Mouse (Mus musculus) regulatory T cell (primary cell): ENCODE measurements at regions not wholly inside any gene's neighbourhood (a gene's known extent, or its start where the extent isn't known, plus 50 kb on each side); places are given as distances from the start of the nearest gene placed in this dataset.

Experiments
- in situ Hi-C: fragments of 300-600 bp; cut with MboI, MseI; formaldehyde crosslinking; loops from one replicate; pipeline ENCODE4 v1.15.1; 2025; ENCODE audit warnings: high pct_unique_total_duplicates

DNA sequence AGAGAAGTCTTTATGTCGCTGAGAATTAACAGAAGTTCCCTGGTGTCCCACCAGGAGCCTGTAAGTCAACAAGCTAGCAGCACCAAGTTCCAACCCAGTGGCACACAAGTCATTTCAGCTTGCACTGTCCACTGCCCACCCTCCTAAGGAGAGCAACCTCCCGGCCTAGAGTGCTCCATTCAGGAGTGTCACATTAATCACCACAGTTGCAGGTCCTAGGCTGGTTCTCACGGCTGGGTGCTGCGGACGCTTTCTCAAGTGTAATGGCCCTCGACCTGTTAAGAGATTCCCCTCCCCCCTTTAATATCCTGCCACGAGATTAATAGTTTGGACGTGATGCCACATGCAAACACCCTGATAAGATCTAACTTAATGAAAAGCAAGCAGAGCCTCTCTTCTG lies 288.2 kb upstream of the Usp25 start:
- in situ Hi-C loops: no loop called here

DNA sequence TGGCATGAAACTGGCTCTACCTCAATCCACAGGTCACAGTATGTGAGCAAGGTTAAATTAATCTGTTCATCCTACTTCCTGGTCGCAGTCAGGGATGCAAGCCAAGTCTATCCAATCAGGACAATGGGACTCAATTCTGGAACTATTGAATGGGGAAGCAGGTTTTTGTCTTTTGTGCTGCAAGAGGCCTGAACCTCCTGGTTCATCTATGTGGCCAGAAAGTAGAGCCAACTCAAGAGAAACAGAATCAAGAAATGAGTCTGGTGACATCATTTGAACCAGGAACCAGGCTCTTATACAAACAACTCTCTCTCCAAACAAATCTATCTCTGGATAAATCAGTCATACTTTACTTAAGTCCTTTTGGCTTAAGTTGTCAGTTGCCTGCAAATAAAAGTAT lies 294.7 kb upstream of the Usp25 start:
- in situ Hi-C loops: no loop called here

DNA sequence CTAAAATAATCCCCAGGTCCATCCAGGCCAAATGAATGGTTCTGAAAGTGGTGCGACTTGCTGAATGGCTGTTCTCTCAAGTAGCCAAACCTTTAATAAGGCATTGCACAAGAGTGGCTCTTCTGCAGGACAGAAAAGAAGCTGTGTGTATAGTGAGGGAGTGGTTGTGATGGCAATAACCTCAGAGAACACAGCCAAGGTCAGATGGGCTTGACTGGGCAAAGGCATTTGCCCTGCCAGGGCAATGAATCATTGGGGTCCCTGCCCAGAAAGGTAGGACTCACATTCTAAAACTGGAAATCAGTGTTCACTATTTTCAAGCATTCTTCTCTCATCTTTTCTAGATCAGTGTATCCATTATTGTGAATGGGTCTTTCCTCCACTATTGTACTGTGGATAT lies 295.4 kb upstream of the Usp25 start:
- in situ Hi-C loops: no loop called here

- in situ Hi-C loops: no loop called here
Measured at GRCm38 (mm10) chr16:76694913-76695312, 318.6 kb upstream of the Usp25 start.

GRCm38 (mm10) chr16:76687735-76688447 lies 314.3 kb upstream of the Nrip1 start:
- in situ Hi-C loops: no loop called here

GRCm38 (mm10) chr16:76685562-76685961 lies 311.9 kb upstream of the Nrip1 start:
- in situ Hi-C loops: no loop called here

DNA sequence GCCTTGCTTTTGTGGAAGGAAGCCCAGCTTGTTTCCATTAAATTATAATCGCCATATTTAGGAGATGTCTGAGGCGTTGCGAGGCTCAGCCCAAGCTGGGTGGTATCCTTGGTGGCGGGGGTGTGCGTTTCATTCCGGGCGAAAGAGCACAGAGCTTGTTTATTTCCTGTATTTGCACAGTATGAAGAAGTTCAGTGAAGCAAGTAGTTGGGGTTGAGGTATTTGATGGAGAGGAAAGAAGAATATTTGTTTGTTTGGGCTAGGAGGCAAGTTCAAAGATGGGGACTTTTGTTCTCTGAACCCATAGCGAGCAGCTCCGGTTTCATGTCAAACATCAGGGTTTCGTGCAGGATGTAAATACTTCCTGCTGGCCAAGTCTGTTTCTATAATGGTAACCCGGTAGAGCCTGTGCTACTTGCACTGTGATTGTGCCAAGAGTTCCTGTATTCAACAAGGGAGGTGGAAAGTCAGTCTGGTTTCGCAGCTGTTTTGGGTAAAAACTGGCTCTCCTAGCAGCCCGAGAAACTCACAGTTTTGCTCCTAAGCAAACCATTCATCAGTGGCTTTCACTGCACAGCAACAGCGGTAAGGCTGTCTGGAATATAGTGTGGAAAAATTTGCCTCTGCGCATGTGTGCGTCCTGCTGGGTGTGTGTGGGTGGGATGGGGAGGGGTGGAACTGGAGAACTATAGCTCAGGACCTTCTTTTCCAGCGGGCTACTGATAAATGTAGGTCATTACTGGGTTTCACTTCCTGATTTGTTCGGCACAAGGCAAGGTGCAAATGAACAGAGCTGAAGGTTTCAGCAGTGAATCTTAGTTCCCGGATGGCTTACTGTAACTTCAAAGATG lies 306.7 kb upstream of the Nrip1 start:
- in situ Hi-C loops: no loop called here

GRCm38 (mm10) chr16:76678885-76679284 lies 305.3 kb upstream of the Nrip1 start:
- in situ Hi-C loops: loop anchor here (5.0 kb wide), 1 partner anchor 78 kb away; no protein-coding TSS in a partner anchor

GRCm38 (mm10) chr16:76669795-76670194 lies 296.2 kb upstream of the Nrip1 start:
- in situ Hi-C loops: no loop called here

DNA sequence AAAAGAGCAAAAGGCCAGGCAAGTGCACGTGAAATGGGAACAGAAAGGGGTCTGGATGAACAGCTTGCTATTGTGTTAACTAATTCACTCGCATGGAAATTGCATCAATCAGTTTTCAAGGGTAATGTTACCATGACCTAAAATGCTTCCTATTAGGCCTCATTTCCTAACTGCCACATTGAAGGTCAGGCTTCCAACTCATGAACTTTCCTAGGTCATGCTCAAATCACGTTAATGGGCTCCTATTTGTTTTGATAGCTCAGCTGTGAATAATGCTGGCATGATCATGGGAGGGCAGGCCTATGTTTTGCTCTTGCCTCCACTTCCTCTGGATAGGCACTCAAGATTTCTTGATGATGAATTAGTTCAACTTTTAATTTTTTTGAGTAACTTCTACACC lies 293.4 kb upstream of the Nrip1 start:
- in situ Hi-C loops: no loop called here

- in situ Hi-C loops: no loop called here
Measured at GRCm38 (mm10) chr16:76655106-76655505, 281.5 kb upstream of the Nrip1 start.

GRCm38 (mm10) chr16:76644281-76644680 lies 270.7 kb upstream of the Nrip1 start:
- in situ Hi-C loops: no loop called here

DNA sequence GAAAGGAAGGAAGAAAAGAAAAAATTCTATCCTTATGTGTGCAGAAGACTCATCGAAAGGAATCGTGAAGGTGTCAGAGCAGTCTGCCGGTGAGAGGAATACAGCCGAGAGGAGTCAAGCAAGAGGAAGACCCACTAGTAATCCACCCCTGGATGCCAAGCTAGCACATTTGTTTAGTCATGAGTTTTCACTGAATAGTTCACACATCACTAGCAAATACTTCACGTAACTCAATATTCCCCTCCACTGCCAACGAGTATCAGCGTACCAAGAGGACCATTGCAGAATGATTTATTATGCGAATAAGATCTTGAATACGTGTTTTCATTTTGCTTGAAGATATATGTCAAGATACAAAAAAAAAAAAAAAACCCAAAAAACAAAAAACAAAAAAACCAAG lies 270.2 kb upstream of the Nrip1 start:
- in situ Hi-C loops: no loop called here

GRCm38 (mm10) chr16:76635169-76635568 lies 261.5 kb upstream of the Nrip1 start:
- in situ Hi-C loops: no loop called here

- in situ Hi-C loops: no loop called here
Measured at GRCm38 (mm10) chr16:76634196-76634698, 260.6 kb upstream of the Nrip1 start.

GRCm38 (mm10) chr16:76626142-76626541 lies 252.5 kb upstream of the Nrip1 start:
- in situ Hi-C loops: no loop called here

DNA sequence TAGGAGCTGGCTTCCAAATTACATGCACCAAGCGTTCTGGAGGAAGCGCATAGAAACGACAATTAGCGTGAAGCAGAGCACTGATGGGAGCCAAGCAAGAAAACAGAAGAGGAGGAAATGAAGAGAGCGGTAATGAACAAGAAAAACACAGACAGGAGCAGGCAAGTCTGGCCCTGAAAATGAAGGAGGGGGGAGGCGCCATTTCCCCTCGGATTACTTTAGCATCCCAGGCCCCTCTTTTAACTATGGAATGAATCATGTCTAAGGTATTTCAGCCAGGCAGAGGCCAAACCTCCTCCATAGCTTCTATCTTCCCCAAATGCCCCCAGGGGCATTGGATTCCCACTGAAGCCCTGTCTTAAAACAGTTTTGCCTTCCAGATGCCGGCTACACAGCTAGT lies 248.1 kb upstream of the Nrip1 start:
- in situ Hi-C loops: no loop called here

DNA sequence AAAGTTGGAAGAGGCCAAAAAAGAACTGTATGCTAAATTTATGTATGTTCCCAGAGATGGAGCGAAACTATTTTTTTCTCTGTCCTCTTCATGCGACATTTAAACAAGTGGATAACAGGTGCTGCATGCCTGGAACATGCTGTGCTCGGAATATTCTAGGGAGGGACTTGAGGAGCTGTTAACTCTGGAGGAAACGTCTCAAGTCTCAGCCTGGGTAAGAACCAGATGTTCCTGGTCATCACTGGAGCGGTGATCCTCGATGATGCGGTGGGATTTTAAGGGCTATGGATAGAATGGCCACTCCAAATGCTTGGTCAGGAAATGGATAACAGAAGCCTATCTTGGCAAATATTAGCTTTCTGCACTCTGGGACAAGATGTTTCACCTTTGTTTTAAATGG lies 244.7 kb upstream of the Nrip1 start:
- in situ Hi-C loops: no loop called here

- in situ Hi-C loops: no loop called here
Measured at GRCm38 (mm10) chr16:76611061-76611460, 237.4 kb upstream of the Nrip1 start.

- in situ Hi-C loops: no loop called here
Measured at GRCm38 (mm10) chr16:76604914-76605313, 231.3 kb upstream of the Nrip1 start.

DNA sequence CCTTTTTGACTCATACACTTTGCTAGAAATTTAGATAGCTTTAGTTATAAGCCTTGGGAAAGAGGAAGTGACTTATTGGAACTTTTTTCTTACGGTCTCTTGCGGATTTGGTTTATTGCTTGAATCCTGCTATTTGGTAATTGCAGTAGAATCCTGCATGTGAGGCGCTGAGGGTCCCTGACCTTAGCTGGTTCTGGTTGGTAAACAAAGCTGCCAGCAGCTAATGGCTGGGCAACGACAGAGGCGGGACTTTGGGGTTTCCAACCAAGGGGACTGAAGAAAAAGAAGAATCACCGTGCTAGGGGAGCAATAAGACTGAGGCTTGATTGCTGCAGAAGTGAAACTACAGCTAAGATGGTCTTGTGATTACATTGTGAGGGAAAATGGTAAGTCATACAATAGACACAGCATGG lies 230.2 kb upstream of the Nrip1 start:
- in situ Hi-C loops: no loop called here

DNA sequence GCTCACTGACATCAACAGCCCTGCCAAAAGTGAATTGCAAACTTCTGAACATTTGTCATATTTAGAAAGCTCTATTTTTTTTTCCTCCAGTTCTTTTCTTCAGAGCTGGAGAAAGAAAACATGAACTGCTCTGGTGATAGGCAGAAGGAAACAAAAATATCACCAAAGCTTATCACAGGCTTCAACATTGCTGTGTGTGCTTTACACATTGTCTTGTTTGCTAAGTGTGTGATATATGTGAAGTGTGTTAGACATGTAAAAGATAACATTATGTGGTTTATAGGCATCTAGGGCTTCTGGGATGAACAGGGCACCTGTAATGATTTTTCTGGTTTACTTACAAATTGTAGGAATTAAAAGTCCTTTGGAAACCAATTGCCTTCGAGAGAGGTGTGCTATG lies 229.8 kb upstream of the Nrip1 start:
- in situ Hi-C loops: no loop called here

- in situ Hi-C loops: no loop called here
Measured at GRCm38 (mm10) chr16:76600131-76600530, 226.5 kb upstream of the Nrip1 start.
